Mouse (Mus musculus) C3H10T1/2 (cell line): ENCODE results near the gene Dnmt3l. TPM values are rescaled to one million over a fixed set of nuclear protein-coding genes. Genes with fewer than 3 reads are reported as not detected.

Experiments
- polyA plus RNA-seq, 2 experiments: library from polyadenylated mRNA; unstranded; fragments of >200 nt; fragmentation: generic; extraction: Trizol; gene quantifications; one replicate each; pipeline ENCODE4 v1.2.1; 2012; ENCODE audit warnings: missing spikeins in 2 of 2

Gene Dnmt3l
- polyA plus RNA-seq, result not detected

DNA sequence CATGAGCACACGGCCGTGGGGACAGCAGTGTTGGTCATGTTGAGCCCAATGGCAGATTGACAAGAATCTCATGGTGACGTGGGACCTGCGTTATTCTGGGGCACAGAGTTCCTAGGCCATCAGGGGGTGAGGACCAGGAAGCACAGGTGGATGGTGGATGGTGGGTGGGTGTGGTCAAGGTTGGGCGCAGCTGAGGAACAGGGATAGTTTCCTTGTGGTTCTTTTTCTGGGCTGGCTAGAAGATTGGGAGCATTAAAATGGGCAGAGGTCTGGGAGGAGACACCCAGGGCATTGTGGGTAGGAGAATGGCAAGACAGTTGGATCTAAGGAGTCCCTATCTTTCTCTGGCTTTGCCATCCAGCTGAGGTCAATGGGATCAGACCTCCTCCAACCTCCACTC lies at the start of gene Dnmt3l:
Dnmt3l (plus strand) TSS at position 301 of the 400 bp plus-strand sequence.

GRCm38 (mm10) chr10:78009945-78010293 lies 31.8 kb upstream of the Dnmt3l start, which contains the start of gene Pfkl:
TSS of gene Pfkl (minus strand) at chr10:78010083.

GRCm38 (mm10) chr10:78043406-78043836 lies 1.7 kb downstream of the Dnmt3l start, which contains the start of gene Aire:
TSS of gene Aire (minus strand) at chr10:78043610.

DNA sequence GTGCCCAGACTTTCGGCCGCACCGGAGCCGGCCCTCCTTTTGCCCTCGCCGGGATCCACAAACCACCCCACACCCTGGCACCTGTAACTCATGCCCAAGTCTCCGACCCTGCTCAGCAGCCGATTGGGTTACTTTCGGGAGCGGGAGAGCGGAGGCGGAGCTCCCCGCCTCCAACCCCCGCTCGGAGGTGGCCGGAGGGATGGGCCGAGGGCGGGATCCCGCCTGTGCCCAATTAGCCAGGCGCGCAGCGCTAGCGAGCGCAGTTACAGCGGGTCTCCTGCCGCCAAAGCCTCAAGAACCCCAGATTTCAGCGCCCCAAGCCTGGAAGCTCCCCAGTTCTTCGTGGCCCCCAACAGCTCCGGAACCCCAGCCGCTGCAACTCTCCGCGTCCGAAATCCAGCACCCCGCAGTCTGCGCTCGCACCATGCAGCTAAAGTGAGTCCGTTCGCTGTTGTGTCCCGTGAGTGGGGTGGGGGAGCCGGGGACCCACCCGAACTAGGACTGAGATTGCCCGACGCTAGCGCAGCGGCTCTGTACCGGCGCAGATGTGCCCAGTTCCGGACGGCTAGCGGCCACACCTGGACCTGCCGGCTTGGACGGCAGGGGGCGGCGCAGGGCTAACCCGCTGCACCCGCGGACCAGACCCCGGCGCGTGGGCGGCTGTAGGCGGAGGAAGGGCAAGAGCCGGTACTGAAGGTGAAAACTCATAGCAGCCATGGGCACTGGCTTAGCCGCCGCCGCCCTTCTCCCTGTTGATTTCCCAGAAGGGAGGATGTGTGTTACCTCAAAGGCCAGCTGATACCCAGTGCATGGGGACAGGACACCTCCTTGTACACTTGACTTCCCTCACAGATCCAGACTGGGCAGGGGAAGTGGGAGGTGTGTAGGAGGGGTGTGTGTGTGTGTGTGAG lies 27.6 kb downstream of the Dnmt3l start, which contains the start of gene Icosl:
Icosl (plus strand) TSS at position 202 of the 911 bp plus-strand sequence.

Other genes with a start within 250 kb of the Dnmt3l start
- gene Gm9639, start 246.9 kb upstream of the Dnmt3l start, polyA plus RNA-seq, result not detected
- not detected for gene Gm19668, start 242.8 kb upstream of the Dnmt3l start, polyA plus RNA-seq
- gene Gm9507, start 230.1 kb upstream of the Dnmt3l start, polyA plus RNA-seq, result not detected
- gene Gm2696, start 227.3 kb upstream of the Dnmt3l start, polyA plus RNA-seq, result not detected
- gene Krtap10-4, start 214.9 kb upstream of the Dnmt3l start, polyA plus RNA-seq, result not detected
- not detected for gene Krtap10-10, start 206.0 kb upstream of the Dnmt3l start, polyA plus RNA-seq
- not detected for gene Gm36176, start 195.1 kb upstream of the Dnmt3l start, polyA plus RNA-seq
- not detected for gene Gm10318, start 189.1 kb upstream of the Dnmt3l start, polyA plus RNA-seq
- not detected for gene Gm3285, start 180.0 kb upstream of the Dnmt3l start, polyA plus RNA-seq
- not detected for gene Lrrc3, start 139.4 kb upstream of the Dnmt3l start, polyA plus RNA-seq
- gene Trpm2, start 71.4 kb upstream of the Dnmt3l start, polyA plus RNA-seq, result under 1 TPM; 0.04 to 0.35 TPM
- gene 1810043G02Rik, start 63.4 kb upstream of the Dnmt3l start, polyA plus RNA-seq, result 10 to 100 TPM; 35.9 to 36.8 TPM
- gene Pfkl, start 31.9 kb upstream of the Dnmt3l start, polyA plus RNA-seq, result 10 to 100 TPM; 46.2 to 73.2 TPM
- not detected for gene Aire, start 1.7 kb downstream of the Dnmt3l start, polyA plus RNA-seq
- gene Icosl, start 27.4 kb downstream of the Dnmt3l start, polyA plus RNA-seq, result under 1 TPM in 1 of 2 experiments, not detected in 1; 0.02 TPM
- gene D10Jhu81e, start 127.8 kb downstream of the Dnmt3l start, polyA plus RNA-seq, result 100 to 1,000 TPM in 1 of 2 experiments, 10 to 100 TPM in 1; 34.4 to 113 TPM
- 10 to 100 TPM; 11.8 to 17.0 TPM for gene Pwp2, start 143.2 kb downstream of the Dnmt3l start, polyA plus RNA-seq
- 10 to 100 TPM in 1 of 2 experiments, 1 to 10 TPM in 1; 5.1 to 15.5 TPM for gene Trappc10, start 202.7 kb downstream of the Dnmt3l start, polyA plus RNA-seq